Mouse (Mus musculus): ENCODE measurements around the gene Sult1c1. TPM values are rescaled to one million over a fixed set of nuclear protein-coding genes. Genes with fewer than 3 reads are reported as not detected.

Sult1c1 gene
- not detected for polyA plus RNA-seq (2017; shearing (Covaris generic))

DNA sequence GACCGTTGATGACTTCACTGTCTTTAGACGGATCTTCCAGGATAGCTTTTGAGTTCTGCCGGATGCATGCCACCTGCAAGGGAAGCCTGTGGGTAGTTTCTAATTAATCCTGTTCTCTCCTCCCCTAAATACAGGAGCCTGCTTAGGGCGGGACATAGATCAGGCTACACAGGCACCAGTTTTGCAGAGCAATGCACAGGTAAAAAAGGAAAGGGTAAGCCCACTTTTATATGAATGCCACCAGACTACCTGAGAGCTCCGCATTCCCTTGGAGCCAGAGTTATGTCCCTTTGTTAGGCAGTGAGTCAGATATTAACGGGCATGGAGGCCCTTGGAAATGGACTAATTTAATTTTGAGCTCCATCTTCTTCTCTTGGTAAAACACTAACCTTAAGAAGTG is at the start of gene Sult1c1:
Gene Sult1c1, minus strand, starts transcription at position 101 of the 400 bp plus-strand sequence.

Other genes with a start within 250 kb of the Sult1c1 start
- not detected for gene Sult1c2, start 144.3 kb downstream of the Sult1c1 start, polyA plus RNA-seq (2017; shearing (Covaris generic))